Mouse (Mus musculus): Measurements from ENCODE around the gene Enpp3. TPM values are rescaled to one million over a fixed set of nuclear protein-coding genes. Genes with fewer than 3 reads are reported as not detected.

Gene Enpp3
- total and polyA plus RNA-seq, 3 experiments: 0.04 to 0.24 (median 0.08) TPM

DNA sequence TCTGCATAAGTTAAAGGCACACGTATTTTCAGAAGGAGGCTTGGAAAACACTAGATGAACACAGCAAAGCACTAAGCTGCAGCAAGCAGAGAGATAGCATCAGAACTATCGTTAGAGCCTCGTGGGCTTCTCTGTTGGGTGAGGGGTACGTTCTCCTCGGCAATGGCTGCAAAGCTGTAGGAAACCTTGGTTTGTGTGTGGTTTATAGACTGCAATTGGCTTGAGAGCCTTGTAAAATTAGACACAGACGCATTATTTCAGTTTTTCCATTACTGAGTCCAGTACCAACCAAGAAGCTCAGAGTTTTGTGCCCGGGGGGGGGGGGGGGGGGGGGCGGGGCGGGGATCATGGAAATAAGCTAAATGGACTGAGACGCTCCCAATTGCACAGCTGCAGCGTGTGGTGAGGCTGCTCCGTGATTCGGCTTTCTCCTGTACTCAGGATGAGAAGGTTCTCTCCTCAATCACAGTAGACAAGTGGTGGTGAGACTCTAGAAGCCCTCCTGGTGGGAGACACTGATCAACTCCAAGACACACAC, 99.6 kb downstream of the Enpp3 start:
- H3K27ac ChIP-seq (ENCODE audit: insufficient read depth, low read depth): no peak overlapping the region
- no peaks in the 10 kb centered on the region for H3K79me2 ChIP-seq (replicated peaks; ENCODE audit: control insufficient read depth, extremely low read depth, insufficient read depth, poor library complexity, severe bottlenecking)
- no peaks in the 10 kb centered on the region for H3K9me3 ChIP-seq (replicated peaks; ENCODE audit: low read length)
- DNase-seq (ENCODE audit: extremely low read depth): peak; percentile 16
- H3K36me3 ChIP-seq (replicated peaks in 1 of 2; ENCODE audit: control insufficient read depth in 1 of 2, insufficient read depth in 1 of 2, low read length in 1 of 2): no peaks in the 10 kb centered on the region
- dilution Hi-C loops (cut with MboI; ENCODE audit: extremely low pct_ligation_motif_present, extremely low pct_unique_long_range_greater_than_20kb, low sequenced_read_pairs) (no loop called here), in situ Hi-C loops (cut with MboI; ENCODE audit: low pct_ligation_motif_present, low pct_unique_long_range_greater_than_20kb, low sequenced_read_pairs) (no loop called here)
- no peak overlapping the region for H3K9ac ChIP-seq (ENCODE audit: insufficient read depth, low read depth)
- TF ChIP-seq ZC3H11A (IDR thresholded peaks at IDR 0.05; ENCODE audit: low read depth, low read length): no peak
- TF ChIP-seq UBTF (IDR thresholded peaks at IDR 0.05; ENCODE audit: low read depth, low read length): no peak
- 0 out of 2 replicates have a peak, but pooled peaks have one; percentile 17 for TF ChIP-seq MEF2A (IDR thresholded peaks at IDR 0.05; ENCODE audit: borderline replicate concordance, low read depth, low read length)
- 0 out of 2 replicates have a peak, but pooled peaks have one; percentile 37 for TF ChIP-seq SIN3A (IDR thresholded peaks at IDR 0.05; ENCODE audit: low read length)
- 0 out of 2 replicates have a peak, but pooled peaks have one; percentile 9 for TF ChIP-seq IRF4 (IDR thresholded peaks at IDR 0.05; ENCODE audit: low read depth, low read length)
- peak overlapping the region in 2 of 3 experiments; percentile 17 to 44 for H3K4me3 ChIP-seq (replicated peaks in 1 of 3; ENCODE audit: low read depth in 2 of 3, low read length in 2 of 3, poor library complexity in 1 of 3)
- H3K4me1 ChIP-seq (ENCODE audit: control insufficient read depth in 1 of 2, insufficient read depth in 2 of 2): peaks cover 0 to 7% of the 10 kb centered on the region in 2 experiments; a peak in 2 of 4 replicates
- peak overlapping the region; percentile 98 for H3K4me2 ChIP-seq (ENCODE audit: insufficient read depth, low read depth, poor library complexity, severe bottlenecking)
- no peaks in the 10 kb centered on the region for H3K27me3 ChIP-seq (replicated peaks)

DNA sequence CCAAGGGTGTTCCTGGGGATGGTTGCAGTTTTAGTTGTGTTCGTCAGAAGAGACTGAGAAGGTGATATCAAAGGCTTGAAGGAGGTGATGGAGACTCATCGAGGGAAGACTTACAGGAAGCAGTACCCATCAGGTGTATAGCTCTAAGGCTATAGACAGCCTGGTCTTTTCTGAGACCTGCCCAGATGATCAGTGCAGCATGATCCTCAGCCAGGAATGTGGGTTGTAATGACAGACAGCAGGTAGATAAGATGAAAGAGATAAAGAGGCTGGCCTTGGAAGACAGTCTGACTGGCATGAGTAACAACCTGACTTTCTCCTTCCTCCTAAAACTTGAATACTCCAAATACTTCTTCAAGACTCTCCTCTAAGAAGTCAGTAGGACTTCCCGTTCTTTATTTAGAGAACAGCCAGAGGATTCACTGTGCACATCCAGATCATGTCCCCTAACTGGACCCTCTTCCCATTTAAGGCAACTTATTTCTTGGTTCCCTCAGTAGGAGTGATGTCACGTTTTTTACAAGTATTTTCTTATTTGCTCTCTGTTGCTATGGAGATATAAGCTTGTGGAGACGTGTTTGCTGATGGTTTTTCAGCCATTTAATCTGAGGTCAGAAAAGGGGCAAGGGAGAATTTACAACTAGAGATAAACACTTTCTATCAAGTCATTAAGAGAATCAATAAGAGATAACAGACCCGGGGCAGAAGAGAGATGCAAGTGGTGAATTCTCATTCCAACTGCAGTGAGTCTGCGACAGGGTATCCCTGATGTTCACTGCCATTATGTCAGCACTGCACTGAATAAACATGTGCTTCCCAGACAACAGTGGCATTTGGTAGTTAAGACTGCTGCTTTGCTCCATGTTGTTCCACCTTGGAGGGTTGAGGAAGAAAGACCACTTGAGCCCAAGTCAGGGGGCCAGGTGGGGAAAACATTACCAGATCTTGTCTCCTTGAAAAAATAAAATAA, 101.1 kb downstream of the Enpp3 start:
- DNase-seq (ENCODE audit: extremely low read depth): no peak
- no peak overlapping the region for H3K9ac ChIP-seq (ENCODE audit: insufficient read depth, low read depth)
- H3K36me3 ChIP-seq (replicated peaks in 1 of 2; ENCODE audit: control insufficient read depth in 1 of 2, insufficient read depth in 1 of 2, low read length in 1 of 2): no peaks in the 10 kb centered on the region
- no peaks in the 10 kb centered on the region for H3K27me3 ChIP-seq (replicated peaks)
- H3K4me2 ChIP-seq (ENCODE audit: insufficient read depth, low read depth, poor library complexity, severe bottlenecking): no peak overlapping the region
- no peaks in the 10 kb centered on the region for H3K9me3 ChIP-seq (replicated peaks; ENCODE audit: low read length)
- no peak overlapping the region for H3K4me3 ChIP-seq (replicated peaks in 1 of 3; ENCODE audit: low read depth in 2 of 3, low read length in 2 of 3, poor library complexity in 1 of 3)
- TF ChIP-seq ZNF384 (IDR thresholded peaks at IDR 0.05; ENCODE audit: low read depth, low read length) (no peak), ZC3H11A (IDR thresholded peaks at IDR 0.05; ENCODE audit: low read depth, low read length) (no peak), CHD2 (IDR thresholded peaks at IDR 0.05; ENCODE audit: low read length) (no peak), CHD1 (IDR thresholded peaks at IDR 0.05; ENCODE audit: low read depth, low read length) (no peak), POLR2AphosphoS2 (IDR thresholded peaks at IDR 0.05; ENCODE audit: low read depth, low read length) (no peak), IRF4 (IDR thresholded peaks at IDR 0.05; ENCODE audit: low read depth, low read length) (no peak), TBP (conservative IDR thresholded peaks at IDR 0.05; ENCODE audit: low read depth, low read length) (no peak), ELF1 (IDR thresholded peaks at IDR 0.05; ENCODE audit: low read depth, low read length) (no peak), ZKSCAN1 (IDR thresholded peaks at IDR 0.05; ENCODE audit: borderline replicate concordance, low read depth, low read length) (no peak), ETS1 (conservative IDR thresholded peaks at IDR 0.05; ENCODE audit: low read depth, low read length) (no peak), EP300 (IDR thresholded peaks at IDR 0.05; ENCODE audit: low read length) (no peak), MEF2A (IDR thresholded peaks at IDR 0.05; ENCODE audit: borderline replicate concordance, low read depth, low read length) (no peak), JUND (conservative IDR thresholded peaks at IDR 0.05; ENCODE audit: low read depth, low read length) (no peak), KAT2A (IDR thresholded peaks at IDR 0.05; ENCODE audit: insufficient replicate concordance, low read length) (no peak), RCOR1 (conservative IDR thresholded peaks at IDR 0.05; ENCODE audit: low read depth, low read length) (no peak), NELFE (IDR thresholded peaks at IDR 0.05; ENCODE audit: low read depth, low read length) (no peak), HCFC1 (IDR thresholded peaks at IDR 0.05; ENCODE audit: low read depth, low read length) (no peak), MYC (IDR thresholded peaks at IDR 0.05; ENCODE audit: low read depth, low read length) (no peak), UBTF (IDR thresholded peaks at IDR 0.05; ENCODE audit: low read depth, low read length) (no peak)
- in situ Hi-C loops (cut with MboI; ENCODE audit: low pct_ligation_motif_present, low pct_unique_long_range_greater_than_20kb, low sequenced_read_pairs): no loop called here
- H3K79me2 ChIP-seq (replicated peaks; ENCODE audit: control insufficient read depth, extremely low read depth, insufficient read depth, poor library complexity, severe bottlenecking): no peaks in the 10 kb centered on the region
- dilution Hi-C loops (cut with MboI; ENCODE audit: extremely low pct_ligation_motif_present, extremely low pct_unique_long_range_greater_than_20kb, low sequenced_read_pairs): no loop called here
- H3K4me1 ChIP-seq (ENCODE audit: control insufficient read depth in 1 of 2, insufficient read depth in 2 of 2): peaks cover 0 to 7% of the 10 kb centered on the region in 2 experiments; a peak in 2 of 4 replicates
- H3K27ac ChIP-seq (ENCODE audit: insufficient read depth, low read depth): no peak overlapping the region
